Mouse (Mus musculus): ENCODE measurements around the gene Zfp97.

Gene Zfp97

DNA sequence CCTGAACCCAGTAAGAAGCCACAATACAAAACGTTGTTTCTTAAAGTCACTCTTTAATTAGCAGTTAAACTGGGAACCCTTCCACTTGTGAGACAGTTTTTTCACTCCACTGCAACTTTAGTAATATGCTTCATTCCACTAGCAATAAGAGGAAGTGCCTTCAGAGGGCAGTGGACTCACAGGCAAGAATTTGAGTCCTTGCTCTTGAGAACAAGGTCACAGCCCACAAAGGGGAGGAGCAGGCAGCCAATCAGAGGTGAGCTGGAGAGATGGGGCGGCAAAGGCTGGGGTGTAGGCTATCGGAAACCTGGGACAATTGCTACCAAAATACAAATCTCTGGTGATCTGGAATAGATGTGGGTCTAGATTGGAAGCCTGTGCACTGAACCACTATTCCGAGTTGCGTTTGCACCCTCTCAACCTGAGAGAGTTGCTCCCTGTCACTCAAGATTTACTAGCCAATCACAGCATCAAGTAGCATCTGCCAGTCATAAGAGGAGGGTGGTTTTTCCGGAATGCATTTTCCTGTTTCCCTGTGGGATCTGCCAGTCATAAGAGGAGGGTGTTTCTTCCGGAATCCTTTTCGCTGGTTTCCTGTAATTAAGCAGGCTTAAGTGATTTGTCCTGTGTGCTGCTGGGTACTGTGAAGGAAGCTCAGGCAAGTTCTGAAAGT lies at the start of gene Zfp97:
Zfp97 (plus strand) TSS at position 586 of the 673 bp plus-strand sequence.
- no CpG with 5 or more reads among the region's 8 CpGs for WGBS

DNA sequence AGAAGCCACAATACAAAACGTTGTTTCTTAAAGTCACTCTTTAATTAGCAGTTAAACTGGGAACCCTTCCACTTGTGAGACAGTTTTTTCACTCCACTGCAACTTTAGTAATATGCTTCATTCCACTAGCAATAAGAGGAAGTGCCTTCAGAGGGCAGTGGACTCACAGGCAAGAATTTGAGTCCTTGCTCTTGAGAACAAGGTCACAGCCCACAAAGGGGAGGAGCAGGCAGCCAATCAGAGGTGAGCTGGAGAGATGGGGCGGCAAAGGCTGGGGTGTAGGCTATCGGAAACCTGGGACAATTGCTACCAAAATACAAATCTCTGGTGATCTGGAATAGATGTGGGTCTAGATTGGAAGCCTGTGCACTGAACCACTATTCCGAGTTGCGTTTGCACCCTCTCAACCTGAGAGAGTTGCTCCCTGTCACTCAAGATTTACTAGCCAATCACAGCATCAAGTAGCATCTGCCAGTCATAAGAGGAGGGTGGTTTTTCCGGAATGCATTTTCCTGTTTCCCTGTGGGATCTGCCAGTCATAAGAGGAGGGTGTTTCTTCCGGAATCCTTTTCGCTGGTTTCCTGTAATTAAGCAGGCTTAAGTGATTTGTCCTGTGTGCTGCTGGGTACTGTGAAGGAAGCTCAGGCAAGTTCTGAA lies 57.7 kb downstream of the Zfp97 start:
- no CpG with 5 or more reads among the region's 8 CpGs for WGBS

DNA sequence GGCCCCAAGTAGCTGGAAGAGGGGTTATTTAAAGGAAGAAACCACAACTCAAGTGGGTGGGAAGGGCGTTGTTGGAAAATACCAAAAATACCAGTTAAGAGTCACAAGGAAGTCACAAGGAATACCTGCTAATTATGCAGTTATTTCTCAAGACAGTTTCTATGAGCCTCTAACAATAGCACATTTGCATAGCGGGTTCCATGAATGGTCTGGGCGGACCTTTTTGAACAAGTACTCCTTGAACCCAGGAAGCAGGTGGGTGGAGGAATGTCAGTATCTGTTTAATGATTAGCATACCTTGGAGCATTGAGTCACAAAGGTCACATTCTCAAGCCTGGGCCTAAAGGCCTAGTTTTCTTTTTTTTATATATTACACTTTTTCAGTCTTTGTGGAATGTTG lies 74.9 kb downstream of the Zfp97 start:
- WGBS = over 99% methylated on average over 3 of the region's 3 CpGs
